Mouse (Mus musculus) spleen, adult 2 months (tissue): Measurements from ENCODE around the gene Astn2. TPM values are rescaled to one million over a fixed set of nuclear protein-coding genes. Genes with fewer than 3 reads are reported as not detected.

ENCODE experiments used
- DNase-seq, 2 experiments: peaks; one replicate each; pipeline versions ENCODE4 v3.0.0 to v3.0.0-alpha.2; 2012 to 2021; ENCODE audit warnings: low spot score in 2 of 2, low read depth in 1 of 2
- H3K27ac ChIP-seq: fragments of 200-500 bp; 2 replicates; pipeline ENCODE4 v1.5.1; 2012; ENCODE audit warnings: low read length, inconsistent platforms; ENCODE audit not compliant: insufficient read depth
- H3K27me3 ChIP-seq: fragments of 200-500 bp; 2 replicates; pipeline ENCODE4 v1.6.1; 2012; ENCODE audit warnings: mild to moderate bottlenecking, moderate library complexity, low read length, inconsistent platforms; ENCODE audit not compliant: control insufficient read depth, insufficient read depth
- H3K36me3 ChIP-seq: fragments of 200-500 bp; 2 replicates; pipeline ENCODE4 v1.6.1; 2012; ENCODE audit warnings: mild to moderate bottlenecking, low read length, inconsistent platforms; ENCODE audit not compliant: control insufficient read depth, insufficient read depth
- H3K4me1 ChIP-seq: fragments of 200-500 bp; 2 replicates; pipeline ENCODE4 v1.6.1; 2011; ENCODE audit warnings: inconsistent platforms; ENCODE audit not compliant: control insufficient read depth, insufficient read depth, insufficient read length
- H3K4me3 ChIP-seq: fragments of 200-500 bp; 2 replicates; pipeline ENCODE4 v1.5.1; 2011; ENCODE audit warnings: mild to moderate bottlenecking, inconsistent platforms; ENCODE audit not compliant: insufficient read depth, insufficient read length; ENCODE audit errors: extremely low read depth
- CTCF ChIP-seq: fragments of 200-500 bp; IDR thresholded peaks from 2 replicates; pipeline ENCODE4 v1.5.1; 2011; ENCODE audit warnings: mild to moderate bottlenecking, inconsistent platforms; ENCODE audit not compliant: insufficient read depth, insufficient read length, insufficient replicate concordance; ENCODE audit errors: extremely low read depth
- POLR2A ChIP-seq: fragments of 200-500 bp; IDR thresholded peaks from 2 replicates; pipeline ENCODE4 v1.6.1; 2011; ENCODE audit warnings: low read depth, low read length, inconsistent platforms
- WGBS: fragments of 180-500 bp; shearing (Covaris S2); methylation state at CpG from one replicate; pipeline ENCODE4 v1.1.7; 2018; 5-methylcytosine and 5-hydroxymethylcytosine counted together
- polyA plus RNA-seq: library from polyadenylated mRNA; depleted of rRNA; stranded (reverse); fragments of >200 nt; gene quantifications from 2 replicates; pipeline ENCODE4 v1.2.3, GENCODE M21; 2012

Gene Astn2
- polyA plus RNA-seq, 1 experiment: 3.9 TPM

GRCm38 (mm10) chr4:65495705-65496462 is 908.5 kb downstream of the Astn2 start:
- H3K36me3 ChIP-seq: no peaks in the 10 kb centered on the region
- no peak overlapping the region for H3K4me3 ChIP-seq
- WGBS: 80% methylated on average over 6 of the region's 6 CpGs
- no peak for TF ChIP-seq POLR2A
- no peak for TF ChIP-seq CTCF
- no peaks in the 10 kb centered on the region for H3K4me1 ChIP-seq
- no peak overlapping the region for H3K27ac ChIP-seq
- no peak for DNase-seq
- H3K27me3 ChIP-seq: no peaks in the 10 kb centered on the region

- Histone ChIP-seq H3K4me1 (no peaks in the 10 kb centered on the region), H3K4me3 (no peak overlapping the region), H3K27ac (no peak overlapping the region), H3K27me3 (no peaks in the 10 kb centered on the region), H3K36me3 (no peaks in the 10 kb centered on the region)
- WGBS: 81% methylated on average over 2 of the region's 2 CpGs
- TF ChIP-seq POLR2A: no peak
- TF ChIP-seq CTCF: no peak
- DNase-seq: no peak
These were observed 912.9 kb downstream of the Astn2 start for GRCm38 (mm10) chr4:65491541-65491940.

GRCm38 (mm10) chr4:65489711-65490110 is 914.7 kb downstream of the Astn2 start:
- H3K36me3 ChIP-seq: no peaks in the 10 kb centered on the region
- WGBS: 80% methylated on average over 3 of the region's 3 CpGs
- no peaks in the 10 kb centered on the region for H3K4me1 ChIP-seq
- H3K4me3 ChIP-seq: no peak overlapping the region
- H3K27ac ChIP-seq: no peak overlapping the region
- TF ChIP-seq POLR2A (no peak), CTCF (no peak)
- DNase-seq: no peak
- no peaks in the 10 kb centered on the region for H3K27me3 ChIP-seq

GRCm38 (mm10) chr4:65481632-65482031 is 922.8 kb downstream of the Astn2 start:
- 81% methylated on average over 5 of the region's 5 CpGs for WGBS
- Histone ChIP-seq H3K36me3 (no peaks in the 10 kb centered on the region), H3K4me3 (no peak overlapping the region), H3K27ac (no peak overlapping the region), H3K27me3 (no peaks in the 10 kb centered on the region), H3K4me1 (no peaks in the 10 kb centered on the region)
- TF ChIP-seq CTCF: no peak
- no peak for TF ChIP-seq POLR2A
- DNase-seq: no peak

- Histone ChIP-seq H3K27ac (no peak overlapping the region), H3K4me3 (no peak overlapping the region), H3K4me1 (no peaks in the 10 kb centered on the region), H3K36me3 (no peaks in the 10 kb centered on the region), H3K27me3 (no peaks in the 10 kb centered on the region)
- 30% methylated on average over 6 of the region's 6 CpGs for WGBS
- no peak for TF ChIP-seq POLR2A
- no peak for TF ChIP-seq CTCF
- no peak for DNase-seq
These were observed 927.3 kb downstream of the Astn2 start for GRCm38 (mm10) chr4:65477106-65477505.

GRCm38 (mm10) chr4:65475925-65476560 is 928.4 kb downstream of the Astn2 start:
- 87% methylated on average over 4 of the region's 4 CpGs for WGBS
- DNase-seq: no peak
- H3K4me1 ChIP-seq: no peaks in the 10 kb centered on the region
- TF ChIP-seq POLR2A (no peak), CTCF (no peak)
- no peaks in the 10 kb centered on the region for H3K36me3 ChIP-seq
- no peak overlapping the region for H3K27ac ChIP-seq
- H3K27me3 ChIP-seq: no peaks in the 10 kb centered on the region
- H3K4me3 ChIP-seq: no peak overlapping the region

- 78% methylated on average over 5 of the region's 5 CpGs for WGBS
- no peaks in the 10 kb centered on the region for H3K27me3 ChIP-seq
- no peak overlapping the region for H3K4me3 ChIP-seq
- no peak overlapping the region for H3K27ac ChIP-seq
- no peak for DNase-seq
- H3K36me3 ChIP-seq: no peaks in the 10 kb centered on the region
- no peaks in the 10 kb centered on the region for H3K4me1 ChIP-seq
- TF ChIP-seq POLR2A: no peak
- no peak for TF ChIP-seq CTCF
These were observed 931.3 kb downstream of the Astn2 start for GRCm38 (mm10) chr4:65473141-65473540.
